Mouse (Mus musculus): ENCODE measurements at regions not wholly inside any gene's neighbourhood (a gene's known extent, or its start where the extent isn't known, plus 50 kb on each side); places are given as distances from the start of the nearest gene placed in this dataset.

- Histone ChIP-seq H3K27ac (ENCODE audit: insufficient read depth, low read length) (no peak overlapping the region), H3K4me3 (ENCODE audit: insufficient read depth, low read length) (no peak overlapping the region), H3K4me1 (ENCODE audit: control insufficient read depth, insufficient read depth, low read length) (no peaks in the 10 kb centered on the region)
- TF ChIP-seq CTCF (IDR thresholded peaks at IDR 0.05; ENCODE audit: borderline replicate concordance, insufficient read depth, low read length) (no peak), POLR2A (IDR thresholded peaks at IDR 0.05; ENCODE audit: low read depth, low read length) (no peak)
Measured at GRCm38 (mm10) chr16:47081896-47082295, 583.6 kb upstream of the Nectin3 start.

- Histone ChIP-seq H3K4me3 (ENCODE audit: insufficient read depth, low read length) (no peak overlapping the region), H3K27ac (ENCODE audit: insufficient read depth, low read length) (no peak overlapping the region), H3K4me1 (ENCODE audit: control insufficient read depth, insufficient read depth, low read length) (no peaks in the 10 kb centered on the region)
- TF ChIP-seq POLR2A (IDR thresholded peaks at IDR 0.05; ENCODE audit: low read depth, low read length): no peak
- TF ChIP-seq CTCF (IDR thresholded peaks at IDR 0.05; ENCODE audit: borderline replicate concordance, insufficient read depth, low read length): no peak
Measured at GRCm38 (mm10) chr16:47080330-47080729, 582.0 kb upstream of the Nectin3 start.

GRCm38 (mm10) chr16:47059293-47059963, 561.1 kb upstream of the Nectin3 start:
- Histone ChIP-seq H3K27ac (ENCODE audit: insufficient read depth, low read length) (no peak overlapping the region), H3K4me1 (ENCODE audit: control insufficient read depth, insufficient read depth, low read length) (no peaks in the 10 kb centered on the region), H3K4me3 (ENCODE audit: insufficient read depth, low read length) (no peak overlapping the region)
- no peak for TF ChIP-seq CTCF (IDR thresholded peaks at IDR 0.05; ENCODE audit: borderline replicate concordance, insufficient read depth, low read length)
- TF ChIP-seq POLR2A (IDR thresholded peaks at IDR 0.05; ENCODE audit: low read depth, low read length): no peak

- no peak for TF ChIP-seq CTCF (IDR thresholded peaks at IDR 0.05; ENCODE audit: borderline replicate concordance, insufficient read depth, low read length)
- no peak for TF ChIP-seq POLR2A (IDR thresholded peaks at IDR 0.05; ENCODE audit: low read depth, low read length)
- no peak overlapping the region for H3K4me3 ChIP-seq (ENCODE audit: insufficient read depth, low read length)
- no peaks in the 10 kb centered on the region for H3K4me1 ChIP-seq (ENCODE audit: control insufficient read depth, insufficient read depth, low read length)
- H3K27ac ChIP-seq (ENCODE audit: insufficient read depth, low read length): no peak overlapping the region
Measured at GRCm38 (mm10) chr16:47058811-47059210, 560.5 kb upstream of the Nectin3 start.

- Histone ChIP-seq H3K4me1 (ENCODE audit: control insufficient read depth, insufficient read depth, low read length) (no peaks in the 10 kb centered on the region), H3K27ac (ENCODE audit: insufficient read depth, low read length) (no peak overlapping the region), H3K4me3 (ENCODE audit: insufficient read depth, low read length) (no peak overlapping the region)
- no peak for TF ChIP-seq POLR2A (IDR thresholded peaks at IDR 0.05; ENCODE audit: low read depth, low read length)
- TF ChIP-seq CTCF (IDR thresholded peaks at IDR 0.05; ENCODE audit: borderline replicate concordance, insufficient read depth, low read length): no peak
Measured at GRCm38 (mm10) chr16:47025971-47026370, 527.6 kb upstream of the Nectin3 start.

GRCm38 (mm10) chr16:47017486-47017885, 519.2 kb upstream of the Nectin3 start:
- Histone ChIP-seq H3K4me1 (ENCODE audit: control insufficient read depth, insufficient read depth, low read length) (no peaks in the 10 kb centered on the region), H3K4me3 (ENCODE audit: insufficient read depth, low read length) (no peak overlapping the region), H3K27ac (ENCODE audit: insufficient read depth, low read length) (no peak overlapping the region)
- no peak for TF ChIP-seq CTCF (IDR thresholded peaks at IDR 0.05; ENCODE audit: borderline replicate concordance, insufficient read depth, low read length)
- no peak for TF ChIP-seq POLR2A (IDR thresholded peaks at IDR 0.05; ENCODE audit: low read depth, low read length)

GRCm38 (mm10) chr16:46982910-46983600, 484.7 kb upstream of the Nectin3 start:
- H3K4me1 ChIP-seq (ENCODE audit: control insufficient read depth, insufficient read depth, low read length): no peaks in the 10 kb centered on the region
- no peak overlapping the region for H3K4me3 ChIP-seq (ENCODE audit: insufficient read depth, low read length)
- TF ChIP-seq CTCF (IDR thresholded peaks at IDR 0.05; ENCODE audit: borderline replicate concordance, insufficient read depth, low read length): no peak
- no peak for TF ChIP-seq POLR2A (IDR thresholded peaks at IDR 0.05; ENCODE audit: low read depth, low read length)
- no peak overlapping the region for H3K27ac ChIP-seq (ENCODE audit: insufficient read depth, low read length)

GRCm38 (mm10) chr16:46982272-46982909, 484.1 kb upstream of the Nectin3 start:
- H3K4me3 ChIP-seq (ENCODE audit: insufficient read depth, low read length): no peak overlapping the region
- TF ChIP-seq POLR2A (IDR thresholded peaks at IDR 0.05; ENCODE audit: low read depth, low read length) (no peak), CTCF (IDR thresholded peaks at IDR 0.05; ENCODE audit: borderline replicate concordance, insufficient read depth, low read length) (no peak)
- no peaks in the 10 kb centered on the region for H3K4me1 ChIP-seq (ENCODE audit: control insufficient read depth, insufficient read depth, low read length)
- H3K27ac ChIP-seq (ENCODE audit: insufficient read depth, low read length): no peak overlapping the region

- Histone ChIP-seq H3K4me1 (ENCODE audit: control insufficient read depth, insufficient read depth, low read length) (no peaks in the 10 kb centered on the region), H3K27ac (ENCODE audit: insufficient read depth, low read length) (no peak overlapping the region), H3K4me3 (ENCODE audit: insufficient read depth, low read length) (no peak overlapping the region)
- TF ChIP-seq POLR2A (IDR thresholded peaks at IDR 0.05; ENCODE audit: low read depth, low read length) (no peak), CTCF (IDR thresholded peaks at IDR 0.05; ENCODE audit: borderline replicate concordance, insufficient read depth, low read length) (no peak)
Measured at GRCm38 (mm10) chr16:46965741-46966140, 467.4 kb upstream of the Nectin3 start.

- H3K4me1 ChIP-seq (ENCODE audit: control insufficient read depth, insufficient read depth, low read length): no peaks in the 10 kb centered on the region
- no peak overlapping the region for H3K27ac ChIP-seq (ENCODE audit: insufficient read depth, low read length)
- H3K4me3 ChIP-seq (ENCODE audit: insufficient read depth, low read length): no peak overlapping the region
- no peak for TF ChIP-seq CTCF (IDR thresholded peaks at IDR 0.05; ENCODE audit: borderline replicate concordance, insufficient read depth, low read length)
- no peak for TF ChIP-seq POLR2A (IDR thresholded peaks at IDR 0.05; ENCODE audit: low read depth, low read length)
Measured at GRCm38 (mm10) chr16:46956990-46957389, 458.7 kb upstream of the Nectin3 start.

All from embryonic fibroblast, embryonic 13.5 days (primary cell).